Mouse (Mus musculus) ES-Bruce4 (cell line): ENCODE data around the gene Neo1. TPM values are rescaled to one million over a fixed set of nuclear protein-coding genes. Genes with fewer than 3 reads are reported as not detected.
A peak's percentile ranks its signal among the peaks of the same experiment; 100 is the strongest.

Experiments
- H3K27ac ChIP-seq: 2 replicates; pipeline ENCODE4 v1.5.1; 2012; ENCODE audit warnings: low read length, inconsistent platforms; ENCODE audit not compliant: insufficient read depth
- H3K27me3 ChIP-seq: 2 replicates; pipeline ENCODE4 v1.6.1; 2012; ENCODE audit warnings: mild to moderate bottlenecking, low read length, inconsistent platforms; ENCODE audit not compliant: control insufficient read depth, poor library complexity, insufficient read depth, severe bottlenecking
- H3K36me3 ChIP-seq: 2 replicates; pipeline ENCODE4 v1.6.1; 2012; ENCODE audit warnings: inconsistent platforms, mild to moderate bottlenecking, low read length, moderate library complexity; ENCODE audit not compliant: control insufficient read depth, poor library complexity, insufficient read depth, severe bottlenecking
- H3K4me1 ChIP-seq: one replicate; pipeline ENCODE4 v1.8.1; 2011; ENCODE audit warnings: low read length; ENCODE audit not compliant: control insufficient read depth, insufficient read depth
- H3K4me3 ChIP-seq: 2 replicates; pipeline ENCODE4 v1.5.1; 2011; ENCODE audit warnings: low read depth, mild to moderate bottlenecking, low read length
- H3K9ac ChIP-seq: 2 replicates; pipeline ENCODE4 v1.6.1; 2012; ENCODE audit warnings: low read depth, mild to moderate bottlenecking, inconsistent platforms; ENCODE audit not compliant: poor library complexity, severe bottlenecking
- H3K9me3 ChIP-seq: replicated peaks from 2 replicates; pipeline ENCODE4 v1.6.1; 2012; ENCODE audit warnings: mild to moderate bottlenecking, low read length, inconsistent platforms; ENCODE audit not compliant: control insufficient read depth, poor library complexity, insufficient read depth, severe bottlenecking
- CTCF ChIP-seq: IDR thresholded peaks from one replicate; pipeline ENCODE4 v1.8.1; 2011; ENCODE audit warnings: low read depth, low read length
- EP300 ChIP-seq: IDR thresholded peaks from 2 replicates; pipeline ENCODE4 v1.6.1; 2011; ENCODE audit warnings: low read depth, low read length; ENCODE audit not compliant: insufficient read depth
- POLR2A ChIP-seq: IDR thresholded peaks from one replicate; pipeline ENCODE4 v1.8.1; 2011; ENCODE audit warnings: low read length; ENCODE audit not compliant: insufficient read depth
- polyA plus RNA-seq: library from polyadenylated mRNA; stranded (reverse); fragments of >200 nt; gene quantifications from 2 replicates; pipeline ENCODE4 v1.2.4, GENCODE M21; 2011; ENCODE audit warnings: low read depth; ENCODE audit not compliant: missing spikeins, insufficient read depth, insufficient read length

Neo1 gene
- polyA plus RNA-seq, 1 experiment, result 28.1 TPM

DNA sequence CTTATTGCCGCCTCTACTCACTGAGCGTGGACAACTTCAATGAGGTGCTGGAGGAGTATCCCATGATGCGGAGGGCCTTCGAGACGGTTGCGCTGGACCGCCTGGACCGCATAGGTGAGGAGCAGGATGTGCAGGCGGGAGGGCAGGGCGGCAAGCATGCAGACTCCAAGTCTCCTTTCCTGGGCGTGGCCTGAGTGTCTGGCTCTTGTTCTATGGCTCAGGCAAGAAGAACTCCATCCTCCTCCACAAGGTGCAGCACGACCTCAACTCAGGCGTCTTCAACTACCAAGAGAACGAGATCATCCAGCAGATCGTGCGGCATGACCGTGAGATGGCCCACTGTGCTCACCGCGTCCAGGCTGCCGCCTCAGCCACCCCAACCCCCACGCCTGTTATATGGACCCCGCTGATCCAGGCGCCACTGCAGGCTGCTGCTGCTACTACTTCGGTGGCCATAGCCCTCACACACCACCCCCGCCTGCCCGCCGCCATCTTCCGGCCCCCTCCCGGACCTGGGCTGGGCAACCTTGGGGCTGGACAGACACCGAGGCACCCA, 177.1 kb downstream of the Neo1 start:
- TF ChIP-seq POLR2A, result no peak
- no peak for TF ChIP-seq CTCF
- no peak for TF ChIP-seq EP300
- Histone ChIP-seq H3K4me1 (no peaks in the 10 kb centered on the region), H3K27ac (no peak overlapping the region), H3K36me3 (no peaks in the 10 kb centered on the region), H3K4me3 (peak overlapping the region; percentile 66), H3K9me3 (no peaks in the 10 kb centered on the region), H3K9ac (peak overlapping the region; percentile 54), H3K27me3 (no peaks in the 10 kb centered on the region)

GRCm38 (mm10) chr9:58854931-58855330, 181.3 kb downstream of the Neo1 start:
- TF ChIP-seq EP300 (no peak), POLR2A (no peak), CTCF (no peak)
- Histone ChIP-seq H3K27ac (no peak overlapping the region), H3K9ac (no peak overlapping the region), H3K36me3 (no peaks in the 10 kb centered on the region), H3K9me3 (no peaks in the 10 kb centered on the region), H3K4me1 (no peaks in the 10 kb centered on the region), H3K4me3 (no peak overlapping the region), H3K27me3 (no peaks in the 10 kb centered on the region)

DNA sequence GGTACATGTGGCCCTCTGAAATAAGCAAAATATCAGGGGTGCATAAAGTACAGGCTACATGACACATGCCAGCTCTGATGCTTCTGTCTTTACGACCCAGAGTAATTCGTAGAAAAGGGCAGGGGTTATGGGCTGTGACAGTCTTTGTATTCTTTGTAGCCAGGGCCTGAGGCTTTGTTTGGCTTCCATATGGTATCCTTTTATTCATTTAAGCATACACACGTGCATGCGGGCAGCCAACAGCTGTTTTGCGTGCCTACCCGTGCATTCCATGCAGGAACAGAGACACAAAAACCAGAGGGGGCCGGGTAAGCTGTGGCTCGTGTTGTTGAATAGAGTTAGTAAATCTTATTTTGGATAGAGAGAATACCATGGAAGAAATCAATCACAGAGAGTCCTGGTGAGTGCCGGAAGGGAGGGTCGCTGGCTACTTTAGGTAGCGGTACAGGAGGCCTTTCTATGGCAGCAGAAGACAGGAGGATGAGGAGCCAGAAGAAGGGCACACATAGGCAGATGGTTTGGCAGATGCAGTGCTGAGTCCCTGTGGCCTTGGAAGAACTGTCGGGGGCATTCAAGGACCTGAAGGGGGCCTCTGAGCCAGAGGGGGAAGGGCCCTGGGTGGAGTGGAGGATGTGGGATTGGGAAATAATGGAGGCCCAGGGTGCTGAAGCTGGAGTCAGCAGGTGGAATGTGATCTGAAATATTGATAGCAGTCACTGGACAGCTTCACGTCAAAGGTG, 186.5 kb downstream of the Neo1 start:
- no peak overlapping the region for H3K9ac ChIP-seq
- no peaks in the 10 kb centered on the region for H3K27me3 ChIP-seq
- H3K4me3 ChIP-seq, result no peak overlapping the region
- no peaks in the 10 kb centered on the region for H3K9me3 ChIP-seq
- TF ChIP-seq CTCF, result no peak
- no peak for TF ChIP-seq POLR2A
- no peak for TF ChIP-seq EP300
- H3K36me3 ChIP-seq, result no peaks in the 10 kb centered on the region
- no peaks in the 10 kb centered on the region for H3K4me1 ChIP-seq
- H3K27ac ChIP-seq, result no peak overlapping the region

- no peaks in the 10 kb centered on the region for H3K36me3 ChIP-seq
- H3K4me3 ChIP-seq, result no peak overlapping the region
- H3K27me3 ChIP-seq, result no peaks in the 10 kb centered on the region
- TF ChIP-seq EP300 (no peak), CTCF (no peak), POLR2A (no peak)
- no peak overlapping the region for H3K27ac ChIP-seq
- H3K9ac ChIP-seq, result no peak overlapping the region
- H3K9me3 ChIP-seq, result no peaks in the 10 kb centered on the region
- no peaks in the 10 kb centered on the region for H3K4me1 ChIP-seq
Measured at GRCm38 (mm10) chr9:58847676-58848075, 188.6 kb downstream of the Neo1 start.

DNA sequence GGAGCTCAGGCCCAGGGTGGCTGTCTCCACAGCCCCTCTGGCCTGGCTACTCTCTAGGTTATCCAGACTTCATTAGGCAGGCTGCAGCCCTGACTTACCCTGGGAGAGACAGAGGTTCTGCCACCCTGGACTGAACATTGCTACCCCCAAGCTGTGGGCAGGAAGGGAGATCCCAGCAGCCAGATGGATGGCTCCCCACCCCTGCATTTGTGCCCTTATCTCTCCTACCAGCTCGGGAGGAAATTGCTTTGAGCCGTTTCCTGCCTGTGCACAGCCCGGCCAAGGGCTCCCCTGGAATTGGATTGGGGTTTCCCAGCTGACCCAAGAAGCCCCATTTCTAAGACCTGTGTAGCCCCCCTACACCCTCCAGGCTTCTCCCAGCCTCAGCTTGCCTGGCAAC, 189.2 kb downstream of the Neo1 start:
- Histone ChIP-seq H3K27me3 (no peaks in the 10 kb centered on the region), H3K9ac (no peak overlapping the region), H3K9me3 (no peaks in the 10 kb centered on the region), H3K4me3 (no peak overlapping the region), H3K4me1 (no peaks in the 10 kb centered on the region), H3K36me3 (no peaks in the 10 kb centered on the region), H3K27ac (no peak overlapping the region)
- TF ChIP-seq EP300 (no peak), POLR2A (no peak), CTCF (no peak)

GRCm38 (mm10) chr9:58844597-58844996, 191.6 kb downstream of the Neo1 start:
- Histone ChIP-seq H3K4me1 (no peaks in the 10 kb centered on the region), H3K9ac (no peak overlapping the region), H3K27ac (no peak overlapping the region), H3K9me3 (no peaks in the 10 kb centered on the region), H3K4me3 (no peak overlapping the region), H3K27me3 (no peaks in the 10 kb centered on the region), H3K36me3 (no peaks in the 10 kb centered on the region)
- TF ChIP-seq POLR2A (no peak), EP300 (no peak), CTCF (no peak)
